In genomic region chr2:148679346-148679745, GRCm38 (mm10) we compare ENCODE assay signal across 9 mouse cellular contexts. TPM values are rescaled to one million over a fixed set of nuclear protein-coding genes. Genes with fewer than 3 reads are reported as not detected.
A peak's percentile ranks its signal among the peaks of the same experiment; 100 is the strongest.
DNase-seq lines count a peak whose midpoint lies in the region; ATAC-seq lines count a peak whose summit lies in the region.
"Had no signal": no experiment of that assay in that cellular context is flagged by ENCODE, and none has a peak within 500 bp of the region (broad histone marks: within the 10 kb centered on the region; RNA-seq: fewer than 3 reads in every experiment).

No protein-coding gene starts in this region.

- peak; percentile 67 for DNase-seq in 3134 (ENCODE audit: extremely low read depth, insufficient read length, low spot score)
- DNase-seq in adrenal gland, postnatal 36 days = peak; percentile 71 to 78
- peak; percentile 45 to 66 for DNase-seq in frontal cortex, adult 2 months (ENCODE audit: extremely low spot score in 1 of 2, low spot score in 1 of 2)
- peak; percentile 46 to 57 for DNase-seq in layer of hippocampus, postnatal 10 days (ENCODE audit: low spot score in 2 of 2)
- peak; percentile 70 for DNase-seq in retina, postnatal 7 days (ENCODE audit: low read depth, low spot score)

- WGBS in hindbrain, embryonic 13.5 days = 3% methylated on average over 9 of the region's 9 CpGs
- 8% methylated on average over 9 of the region's 9 CpGs for WGBS in lung, embryonic 15.5 days

- no peaks in the 10 kb centered on the region for H3K9me3 ChIP-seq in hindbrain, embryonic 13.5 days
- H3K9me3 ChIP-seq in lung, embryonic 15.5 days = no peaks in the 10 kb centered on the region
- H3K9me3 ChIP-seq: megakaryocyte, embryonic 14.5 days had no signal

- H3K27me3 ChIP-seq in hindbrain, embryonic 13.5 days = no peaks in the 10 kb centered on the region
- H3K27me3 ChIP-seq in lung, embryonic 15.5 days = no peaks in the 10 kb centered on the region
- H3K27me3 ChIP-seq: megakaryocyte, embryonic 14.5 days had no signal

- H3K36me3 ChIP-seq in hindbrain, embryonic 13.5 days = peaks cover 31% of the 10 kb centered on the region
- peaks cover 31% of the 10 kb centered on the region for H3K36me3 ChIP-seq in lung, embryonic 15.5 days

- no peak overlapping the region for H3K9ac ChIP-seq in hindbrain, embryonic 13.5 days
- H3K9ac ChIP-seq in lung, embryonic 15.5 days = 0 out of 2 replicates have a peak overlapping the region, but pooled peaks have one; percentile 0

- peak; percentile 1; the same call in 1 of the 2 replicates for ATAC-seq in hindbrain, embryonic 13.5 days (ENCODE audit: low FRiP score)
- 0 out of 2 replicates have a peak, but pooled peaks have one; percentile 7 for ATAC-seq in lung, embryonic 15.5 days (ENCODE audit: borderline replicate concordance, extremely low read depth, low FRiP score, low TSS enrichment)
- ATAC-seq in CD4-positive, CD25-positive, alpha-beta regulatory T cell, adult 4 months = no peak

- peak overlapping the region; percentile 94 for H3K4me2 ChIP-seq in hindbrain, embryonic 13.5 days
- H3K4me2 ChIP-seq in lung, embryonic 15.5 days = peak overlapping the region; percentile 85

- peaks cover 48% of the 10 kb centered on the region for H3K4me1 ChIP-seq in hindbrain, embryonic 13.5 days (replicated peaks)
- peaks cover 49% of the 10 kb centered on the region for H3K4me1 ChIP-seq in lung, embryonic 15.5 days

- H3K4me3 ChIP-seq in hindbrain, embryonic 13.5 days = peak overlapping the region; percentile 17
- no peak overlapping the region for H3K4me3 ChIP-seq in lung, embryonic 15.5 days

- peak overlapping the region; percentile 83 for H3K27ac ChIP-seq in hindbrain, embryonic 13.5 days
- peak overlapping the region; percentile 82 for H3K27ac ChIP-seq in lung, embryonic 15.5 days

RNA-seq across cellular contexts. Expression of gene Gzf1, which starts 1.5 kb away (rescaled TPM):
- total RNA-seq in adrenal gland, postnatal 36 days (2021) = 10 to 100 TPM; 27.8 to 34.8 TPM
- polyA plus RNA-seq in frontal cortex, adult 2 months (2012; rRNA removed) = 19.3 and 20.1 TPM in 2 replicates
- polyA plus RNA-seq in hindbrain, embryonic 13.5 days (2015; fragmentation: Nextera tagmentation; extraction: Ambion mirVana) = 14.8 and 14.9 TPM in 2 replicates
- 10 to 100 TPM; 24.0 to 26.2 TPM for total RNA-seq in layer of hippocampus, postnatal 10 days (2021)
- polyA plus RNA-seq in lung, embryonic 15.5 days (2015; fragmentation: Nextera tagmentation; extraction: Ambion mirVana) = 19.1 and 19.7 TPM in 2 replicates
- polyA plus RNA-seq in CD4-positive, CD25-positive, alpha-beta regulatory T cell, adult 4 months (2017; shearing (Covaris generic)) = 10 to 100 TPM; 17.0 to 19.0 TPM

RNA-seq across cellular contexts. Expression of gene Nxt1, which starts 6.9 kb away (rescaled TPM):
- total RNA-seq in adrenal gland, postnatal 36 days (2021) = 10 to 100 TPM; 18.5 to 18.8 TPM
- 22.0 and 24.7 TPM in 2 replicates for polyA plus RNA-seq in frontal cortex, adult 2 months (2012; rRNA removed)
- polyA plus RNA-seq in hindbrain, embryonic 13.5 days (2015; fragmentation: Nextera tagmentation; extraction: Ambion mirVana) = 53.0 and 53.3 TPM in 2 replicates
- total RNA-seq in layer of hippocampus, postnatal 10 days (2021) = 10 to 100 TPM; 10.1 to 12.6 TPM
- polyA plus RNA-seq in lung, embryonic 15.5 days (2015; fragmentation: Nextera tagmentation; extraction: Ambion mirVana) = 92.3 and 93.1 TPM in 2 replicates
- 10 to 100 TPM; 41.1 to 61.1 TPM for polyA plus RNA-seq in CD4-positive, CD25-positive, alpha-beta regulatory T cell, adult 4 months (2017; shearing (Covaris generic))

RNA-seq across cellular contexts. Expression of gene Napb, which starts 52.9 kb away (rescaled TPM):
- 1 to 10 TPM; 4.2 to 5.8 TPM for total RNA-seq in adrenal gland, postnatal 36 days (2021)
- 241 and 278 TPM in 2 replicates for polyA plus RNA-seq in frontal cortex, adult 2 months (2012; rRNA removed)
- polyA plus RNA-seq in hindbrain, embryonic 13.5 days (2015; fragmentation: Nextera tagmentation; extraction: Ambion mirVana) = 44.2 and 49.1 TPM in 2 replicates
- 100 to 1,000 TPM; 232 to 251 TPM for total RNA-seq in layer of hippocampus, postnatal 10 days (2021)
- polyA plus RNA-seq in lung, embryonic 15.5 days (2015; fragmentation: Nextera tagmentation; extraction: Ambion mirVana) = 1.9 and 2.5 TPM in 2 replicates
- 1 to 10 TPM; 1.2 TPM for polyA plus RNA-seq in CD4-positive, CD25-positive, alpha-beta regulatory T cell, adult 4 months (2017; shearing (Covaris generic))

Comparison
In these comparisons a context has a peak if more than half of its experiments do, and no peak if none do; other contexts are left out.
1. RNA of gene Napb, which starts 52.9 kb away (polyA plus RNA-seq): 241 to 278 TPM in frontal cortex, adult 2 months and 44.2 to 49.1 TPM in hindbrain, embryonic 13.5 days; 1.9 to 2.5 TPM in lung, embryonic 15.5 days and 1.2 TPM in CD4-positive, CD25-positive, alpha-beta regulatory T cell, adult 4 months; every median in the first group is over 10 times any median in the second.
2. Peak in every context shown above with its lines, with median percentiles within 50 percentile points of each other: DNase-seq.